Mouse (Mus musculus) lung, postnatal 4 days (tissue): ENCODE data around the gene Mphosph9.
"Not testable (repeated sequence)": the region's sequence is repeated elsewhere in the genome, so short reads cannot be mapped to it uniquely, and the experiment has no call there.

ENCODE experiments used
- DNase-seq, 2 experiments: peaks; one replicate each; pipeline ENCODE4 v3.0.0; 2021

The Mphosph9 gene

DNA sequence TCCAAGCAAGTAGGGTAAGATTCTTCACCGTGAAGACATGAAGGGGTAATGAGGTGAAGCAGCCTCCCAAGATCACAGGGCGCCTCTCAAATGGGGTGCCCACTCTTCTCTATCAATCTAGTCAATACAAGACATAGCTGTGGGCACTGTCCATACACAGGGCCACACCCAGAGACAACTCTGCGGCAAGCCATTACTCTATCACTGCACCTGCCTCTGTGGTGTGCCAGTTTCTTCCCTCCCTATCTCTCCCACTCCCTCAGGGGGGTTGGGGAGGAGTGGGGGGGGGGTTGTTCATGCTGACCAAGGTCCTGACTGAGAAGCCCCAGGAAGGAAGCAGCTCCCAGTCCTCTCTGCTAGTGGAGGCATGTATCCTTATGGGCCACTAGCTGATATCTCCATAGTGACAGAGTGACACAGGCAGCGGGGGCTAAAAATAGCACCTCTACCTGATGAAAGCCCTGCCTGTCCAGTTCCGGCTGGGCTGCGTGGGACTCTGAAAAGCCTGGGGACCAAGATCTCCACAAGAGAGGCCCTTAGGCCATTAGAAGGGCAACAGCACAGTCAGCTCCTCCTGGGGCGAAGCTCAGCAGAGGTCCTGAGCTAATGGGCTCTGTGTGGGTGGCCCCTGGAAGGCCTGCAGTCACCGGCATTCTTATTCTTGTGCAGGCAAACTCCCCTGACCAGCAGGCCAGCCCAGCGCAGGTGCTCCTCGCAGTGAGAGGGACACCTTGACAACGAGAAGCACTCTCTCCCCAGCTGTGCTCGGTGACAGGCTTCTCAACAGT is 93.7 kb downstream of the Mphosph9 start:
- peak; percentile 19 to 46 for DNase-seq

DNA sequence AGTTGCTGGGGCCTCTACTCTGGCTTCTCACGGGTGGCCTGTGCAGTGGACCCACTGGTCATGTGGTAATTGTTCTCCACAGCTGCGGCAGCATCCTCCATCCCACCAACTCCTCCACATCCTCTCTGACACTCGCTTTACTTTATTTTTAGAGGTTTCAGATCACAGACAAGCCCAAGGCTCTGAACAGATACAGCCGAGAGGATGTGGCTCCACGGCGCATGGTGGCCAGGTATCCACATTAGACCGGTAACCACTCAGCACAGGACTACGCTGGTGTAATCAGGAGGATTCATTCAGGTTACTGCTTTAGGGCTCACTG is 94.7 kb downstream of the Mphosph9 start:
- DNase-seq, result no peak

DNA sequence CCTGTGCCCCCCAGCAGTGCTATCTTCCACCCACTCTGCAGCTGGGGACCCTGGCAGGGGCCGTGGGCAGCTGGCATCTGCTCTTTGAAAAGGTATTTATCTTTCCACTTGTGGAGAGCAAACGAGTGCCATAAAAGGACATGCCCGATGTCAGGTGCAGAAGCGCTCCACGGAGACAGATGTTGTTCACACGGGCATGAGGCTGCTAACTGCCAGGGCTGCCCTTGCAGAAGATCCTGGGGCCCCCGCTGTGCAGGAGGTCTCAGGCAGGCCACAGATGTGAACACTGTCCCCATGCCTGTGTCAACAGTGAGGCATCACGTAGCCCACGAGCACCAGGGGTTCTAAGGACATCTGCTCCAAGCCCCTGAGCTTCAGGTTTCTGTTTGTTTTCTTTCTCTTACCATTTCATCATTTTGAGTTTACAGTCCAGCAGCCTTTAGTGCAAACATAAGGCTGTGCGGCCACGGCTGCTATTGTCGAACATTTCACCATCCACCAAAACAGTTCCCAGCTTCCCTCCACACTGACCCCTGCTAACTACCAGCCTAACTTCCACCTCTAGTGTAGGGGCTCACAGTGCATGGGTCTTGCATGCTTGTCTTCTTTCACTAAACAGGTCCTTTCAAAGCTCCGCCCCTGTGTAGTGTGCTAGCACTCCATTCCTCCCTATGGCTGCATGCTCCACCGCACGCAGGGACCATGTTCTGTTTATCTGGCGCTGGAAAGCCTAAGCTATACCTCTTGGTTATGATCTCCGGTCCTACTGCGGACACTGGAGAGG is 95.2 kb downstream of the Mphosph9 start:
- DNase-seq, result peak; percentile 10 to 33

- no peak for DNase-seq
Measured at GRCm38 (mm10) chr5:124230461-124230860, 97.3 kb downstream of the Mphosph9 start.

- peak; percentile 21 to 29 for DNase-seq
Measured at GRCm38 (mm10) chr5:124227193-124227592, 100.6 kb downstream of the Mphosph9 start.

GRCm38 (mm10) chr5:124226494-124226893 is 101.3 kb downstream of the Mphosph9 start:
- DNase-seq, result peak; percentile 27 to 43

DNA sequence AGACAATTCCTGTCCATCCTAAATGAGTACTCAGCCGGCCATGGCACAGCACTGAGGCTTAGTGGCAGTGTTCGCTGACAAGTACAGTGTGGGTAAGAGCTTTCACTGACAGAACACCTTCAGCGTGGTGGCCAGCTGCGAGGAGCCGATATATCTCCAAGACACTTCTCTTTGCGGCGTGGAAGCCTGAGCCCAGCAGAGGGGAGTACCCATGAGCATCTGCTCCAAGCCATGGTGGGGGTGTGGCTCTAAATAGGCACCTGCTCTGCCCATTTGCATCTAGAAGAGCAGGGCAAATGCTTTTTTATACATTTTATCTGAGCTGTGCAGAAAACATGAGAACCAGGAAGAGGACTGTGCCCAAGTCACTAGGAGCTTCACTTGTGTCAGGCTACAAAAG is 101.9 kb downstream of the Mphosph9 start:
- DNase-seq, result peak in 1 of 2 experiments; percentile 20

GRCm38 (mm10) chr5:124224321-124225092 is 103.3 kb downstream of the Mphosph9 start:
- DNase-seq, result peak; percentile 37 to 74

DNA sequence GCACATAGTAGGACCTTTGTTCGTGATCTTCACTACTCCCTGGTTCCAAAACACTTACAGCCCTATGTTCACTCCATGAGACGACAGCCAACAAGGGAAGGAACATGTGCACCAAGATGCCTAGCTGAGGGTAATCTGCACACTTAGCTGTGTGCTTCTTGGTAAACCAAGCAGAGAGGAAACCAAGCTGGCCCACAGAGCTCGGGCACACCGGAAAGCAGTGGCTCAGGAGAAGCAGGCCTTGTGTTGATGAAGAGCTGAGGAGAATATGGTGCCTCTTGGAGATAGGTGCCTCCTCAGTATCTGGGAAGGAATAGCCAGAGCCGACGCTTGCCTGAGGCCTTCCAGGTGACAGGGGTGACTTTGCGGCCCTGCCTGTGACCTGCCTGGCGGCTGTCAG is 104.2 kb downstream of the Mphosph9 start:
- no peak for DNase-seq

DNA sequence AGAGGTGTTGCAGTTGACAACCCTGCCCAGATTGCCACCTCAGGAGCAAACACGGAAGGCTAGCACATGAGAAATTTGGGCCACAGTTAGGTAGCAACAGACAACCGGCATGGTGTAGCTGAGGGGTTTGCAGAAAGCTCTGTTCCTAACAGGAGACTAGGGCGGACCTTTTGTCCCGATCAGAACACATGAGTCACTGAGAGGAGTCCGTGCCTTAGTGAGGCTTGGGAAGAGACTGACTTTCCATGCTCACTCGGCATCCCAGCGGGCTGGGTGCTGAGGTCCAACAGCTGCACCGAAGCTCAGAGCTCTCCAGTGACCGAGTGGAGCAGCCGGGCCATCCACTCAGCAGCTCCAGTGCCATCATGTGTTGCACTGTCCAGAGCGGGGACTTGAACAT is 105.1 kb downstream of the Mphosph9 start:
- DNase-seq, result peak in 1 of 2 experiments; percentile 41

GRCm38 (mm10) chr5:124221736-124222040 is 106.1 kb downstream of the Mphosph9 start:
- no peak for DNase-seq

DNA sequence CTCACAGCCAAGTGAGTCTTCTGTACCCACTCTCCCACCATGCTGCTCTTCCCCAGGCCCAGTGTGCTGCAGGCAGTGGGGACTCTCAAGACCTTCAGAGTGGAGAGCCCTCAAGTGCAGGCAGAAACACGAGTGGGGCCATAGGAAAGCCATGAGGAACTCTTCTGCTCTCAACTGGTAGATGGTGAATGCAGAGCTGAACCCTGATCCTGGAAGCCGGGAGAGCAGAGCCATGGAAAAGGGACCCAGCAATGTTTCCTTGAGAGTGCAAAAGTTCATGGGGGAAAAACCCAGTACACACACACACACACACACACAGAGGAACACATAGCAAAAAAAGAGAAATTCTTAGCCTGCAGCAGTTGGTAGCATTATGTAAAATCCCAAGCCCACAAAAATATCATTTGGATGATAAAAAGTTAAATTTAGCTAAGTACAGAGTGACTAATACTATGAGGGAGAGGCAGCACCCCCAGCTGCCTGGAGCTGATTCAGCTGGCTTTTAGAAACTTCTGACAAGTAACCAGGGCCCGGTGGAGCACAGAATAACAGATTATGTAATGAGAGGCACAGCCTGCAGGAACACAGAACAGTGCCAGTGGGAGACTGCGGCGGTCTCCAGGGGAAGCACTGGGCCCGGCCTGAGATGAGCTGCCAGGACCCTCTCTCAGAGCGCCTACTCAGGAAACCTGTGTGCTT is 106.6 kb downstream of the Mphosph9 start:
- peak; percentile 58 to 82 for DNase-seq

DNA sequence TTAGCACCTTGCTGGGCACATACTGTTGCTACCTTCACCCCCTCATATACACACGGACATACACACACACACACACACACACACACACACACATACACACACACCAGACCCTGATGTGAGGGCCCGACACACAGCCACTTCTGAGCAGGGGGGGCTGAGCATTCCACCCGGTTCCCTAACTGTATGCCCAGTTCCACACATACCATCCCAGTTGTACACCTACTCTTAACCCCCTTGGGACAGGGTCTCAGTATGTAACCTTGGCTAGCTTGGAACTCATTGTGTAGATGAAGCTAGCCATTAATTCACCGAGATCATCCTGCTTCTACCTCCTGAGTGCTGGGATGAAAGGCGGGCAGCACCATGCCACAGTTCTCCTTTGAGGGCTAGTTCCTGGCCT is 107.2 kb downstream of the Mphosph9 start:
- no peak for DNase-seq

- DNase-seq, result peak in 1 of 2 experiments; percentile 20
Measured at GRCm38 (mm10) chr5:124219431-124219830, 108.3 kb downstream of the Mphosph9 start.

GRCm38 (mm10) chr5:124218986-124219385 is 108.8 kb downstream of the Mphosph9 start:
- DNase-seq, result peak; percentile 53 to 68

- DNase-seq, result peak in 1 of 2 experiments; percentile 22
Measured at GRCm38 (mm10) chr5:124217566-124218249, 110.1 kb downstream of the Mphosph9 start.

GRCm38 (mm10) chr5:124217092-124217491 is 110.7 kb downstream of the Mphosph9 start:
- not testable (repeated sequence) for DNase-seq

DNA sequence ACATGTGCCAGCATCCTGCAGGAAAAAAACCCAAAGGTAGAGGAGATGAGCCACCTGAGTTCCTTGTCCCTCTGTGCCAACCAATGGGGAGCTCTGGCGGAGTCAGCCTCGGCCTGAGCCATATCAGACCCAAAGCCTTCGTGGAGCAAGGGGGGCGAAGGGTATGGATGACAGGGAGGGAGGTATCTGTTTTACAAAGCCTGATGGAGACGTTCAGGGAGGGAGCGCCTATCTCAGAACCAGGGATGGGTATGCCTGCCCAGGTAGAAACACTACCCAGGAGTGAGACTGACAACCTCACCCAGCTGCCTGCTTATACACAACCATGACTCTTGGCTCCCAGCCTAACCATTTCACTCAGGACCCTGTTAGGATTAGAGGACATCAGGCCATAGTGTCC is 111.4 kb downstream of the Mphosph9 start:
- no peak for DNase-seq

GRCm38 (mm10) chr5:124215647-124216046 is 112.1 kb downstream of the Mphosph9 start:
- no peak for DNase-seq

- peak; percentile 43 to 50 for DNase-seq
Measured at GRCm38 (mm10) chr5:124214516-124215145, 113.1 kb downstream of the Mphosph9 start.

DNA sequence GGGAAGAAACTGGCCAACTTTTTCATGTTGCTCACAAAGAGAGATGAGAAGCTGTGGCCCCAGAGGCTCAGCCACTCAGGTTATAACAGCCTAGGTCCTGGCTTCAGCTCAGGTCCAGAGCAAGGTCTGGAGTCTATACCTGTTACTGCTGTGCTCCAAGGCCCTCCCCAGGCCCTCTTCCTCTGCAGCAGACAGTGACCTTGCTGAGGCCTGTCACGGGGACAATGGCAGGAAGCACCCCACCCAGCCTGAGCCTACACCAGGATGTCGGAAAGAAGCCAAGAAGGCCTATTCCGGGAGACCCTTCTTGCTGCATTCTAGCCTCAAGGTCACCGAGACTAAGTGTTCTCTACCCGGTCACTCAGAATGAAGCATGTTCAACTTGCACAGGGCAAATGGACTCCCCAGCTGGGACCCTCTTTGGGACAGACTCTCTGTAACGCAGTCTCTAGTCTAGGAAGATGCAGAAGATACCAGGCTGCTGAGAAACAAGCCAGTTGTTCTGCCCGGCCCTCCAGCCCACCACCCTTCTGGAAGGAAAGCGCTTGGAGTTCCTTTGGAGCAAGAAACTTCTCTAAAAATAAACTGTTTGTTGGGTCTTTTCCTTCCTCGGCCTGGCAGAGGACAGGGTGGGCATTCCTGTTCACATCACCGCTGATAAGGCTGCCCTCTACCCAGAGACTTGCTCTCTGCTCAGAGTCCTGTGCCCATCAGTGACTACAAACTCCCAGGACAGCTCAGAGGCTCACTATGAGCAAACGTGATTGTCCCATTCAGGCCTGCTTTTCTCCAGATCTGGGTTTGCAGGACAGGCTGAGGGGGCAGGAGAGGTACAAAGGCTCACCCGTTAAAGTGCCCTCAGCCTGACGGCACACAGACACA is 113.9 kb downstream of the Mphosph9 start:
- peak; percentile 77 to 88 for DNase-seq
